Mouse (Mus musculus) left cerebral cortex, postnatal 10 days (tissue): ENCODE measurements around the gene E130208F15Rik. TPM values are rescaled to one million over a fixed set of nuclear protein-coding genes. Genes with fewer than 3 reads are reported as not detected.

Source experiments
- DNase-seq, 2 experiments: peaks; one replicate each; pipeline ENCODE4 v3.0.0; 2021 to 2022; ENCODE audit warnings: low spot score in 2 of 2, mixed read lengths in 1 of 2; ENCODE audit errors: extremely low spot score in 1 of 2
- intact Hi-C: fragments of 180-260 bp; cut with DNase I; formaldehyde crosslinking; loops from one replicate; pipeline ENCODE4 v1.15.1; 2025
- total RNA-seq, 2 experiments: library from RNA; stranded (reverse); gene quantifications; 2 replicates each; pipeline ENCODE4 v1.2.3; 2021

The E130208F15Rik gene
- total RNA-seq, 2 experiments from 2014 or later = 0.45 to 0.67 TPM

- intact Hi-C loops = no loop called here
- no peak for DNase-seq
These were observed 45.9 kb downstream of the E130208F15Rik start for GRCm38 (mm10) chr7:30367466-30367865.

Other genes starting within 250 kb of the E130208F15Rik start
- 1 to 10 TPM; 4.6 to 4.7 TPM for gene Zfp82, start 248.8 kb upstream of the E130208F15Rik start, total RNA-seq
- gene Gm26920, start 231.3 kb upstream of the E130208F15Rik start, total RNA-seq = under 1 TPM in 1 of 2 experiments, not detected in 1; 0.73 TPM
- 1 to 10 TPM; 5.5 to 8.3 TPM for gene Zfp566, start 231.2 kb upstream of the E130208F15Rik start, total RNA-seq
- 10 to 100 TPM; 53.8 to 57.4 TPM for gene Zfp260, start 227.0 kb upstream of the E130208F15Rik start, total RNA-seq
- 10 to 100 TPM; 30.6 to 34.5 TPM for gene Zfp382, start 199.8 kb upstream of the E130208F15Rik start, total RNA-seq
- gene Zfp146, start 152.0 kb upstream of the E130208F15Rik start, total RNA-seq = 10 to 100 TPM; 43.5 to 50.7 TPM
- 1 to 10 TPM; 3.6 to 4.1 TPM for gene Cox7a1, start 137.6 kb upstream of the E130208F15Rik start, total RNA-seq
- 100 to 1,000 TPM; 204 TPM for gene Capns1, start 122.9 kb upstream of the E130208F15Rik start, total RNA-seq
- 10 to 100 TPM; 72.1 to 73.3 TPM for gene Polr2i, start 89.8 kb upstream of the E130208F15Rik start, total RNA-seq
- 100 to 1,000 TPM; 176 to 206 TPM for gene Tbcb, start 89.5 kb upstream of the E130208F15Rik start, total RNA-seq
- not detected for gene Ovol3, start 86.0 kb upstream of the E130208F15Rik start, total RNA-seq
- under 1 TPM in 1 of 2 experiments, not detected in 1; 0.51 TPM for gene Thap8, start 41.6 kb upstream of the E130208F15Rik start, total RNA-seq
- gene Wdr62, start 41.3 kb upstream of the E130208F15Rik start, total RNA-seq = 1 to 10 TPM; 2.5 to 3.5 TPM
- gene Clip3, start 30.0 kb upstream of the E130208F15Rik start, total RNA-seq = 100 to 1,000 TPM; 495 to 497 TPM
- 10 to 100 TPM; 45.9 to 47.5 TPM for gene Alkbh6, start 13.0 kb upstream of the E130208F15Rik start, total RNA-seq
- 1 to 10 TPM; 5.4 to 7.5 TPM for gene Syne4, start 6.9 kb upstream of the E130208F15Rik start, total RNA-seq
- gene Sdhaf1, start 2.2 kb downstream of the E130208F15Rik start, total RNA-seq = 1 to 10 TPM; 7.8 to 8.2 TPM
- 10 to 100 TPM; 48.1 to 48.2 TPM for gene Lrfn3, start 41.0 kb downstream of the E130208F15Rik start, total RNA-seq
- 10 to 100 TPM; 20.8 to 20.9 TPM for gene Tyrobp, start 92.0 kb downstream of the E130208F15Rik start, total RNA-seq
- gene Hcst, start 98.1 kb downstream of the E130208F15Rik start, total RNA-seq = 1 to 10 TPM in 1 of 2 experiments, not detected in 1; 1.1 TPM
- gene Nfkbid, start 100.0 kb downstream of the E130208F15Rik start, total RNA-seq = 1 to 10 TPM; 2.7 to 3.6 TPM
- 100 to 1,000 TPM; 937 to 959 TPM for gene Aplp1, start 123.8 kb downstream of the E130208F15Rik start, total RNA-seq
- 1 to 10 TPM; 1.2 to 4.9 TPM for gene Kirrel2, start 135.9 kb downstream of the E130208F15Rik start, total RNA-seq
- under 1 TPM; 0.26 to 0.32 TPM for gene Nphs1, start 136.6 kb downstream of the E130208F15Rik start, total RNA-seq
- under 1 TPM in 1 of 2 experiments, not detected in 1; 0.67 TPM for gene Prodh2, start 171.9 kb downstream of the E130208F15Rik start, total RNA-seq
- gene Arhgap33, start 213.3 kb downstream of the E130208F15Rik start, total RNA-seq = 100 to 1,000 TPM; 259 to 264 TPM
- 1 to 10 TPM; 6.4 to 7.3 TPM for gene Hspb6, start 230.4 kb downstream of the E130208F15Rik start, total RNA-seq
- gene Proser3, start 230.6 kb downstream of the E130208F15Rik start, total RNA-seq = 1 to 10 TPM; 2.9 to 3.4 TPM
- gene Lin37, start 238.1 kb downstream of the E130208F15Rik start, total RNA-seq = 10 to 100 TPM; 24.3 to 26.4 TPM
- gene U2af1l4, start 241.6 kb downstream of the E130208F15Rik start, total RNA-seq = 10 to 100 TPM; 50.1 to 56.1 TPM
- gene Gm49396, start 241.6 kb downstream of the E130208F15Rik start, total RNA-seq = 1 to 10 TPM; 4.2 TPM
- gene Psenen, start 241.9 kb downstream of the E130208F15Rik start, total RNA-seq = 10 to 100 TPM; 79.1 to 82.8 TPM
- 1 to 10 TPM; 1.5 to 1.8 TPM for gene Igflr1, start 243.7 kb downstream of the E130208F15Rik start, total RNA-seq